Mouse (Mus musculus): ENCODE data around the gene E130114P18Rik. TPM values are rescaled to one million over a fixed set of nuclear protein-coding genes. Genes with fewer than 3 reads are reported as not detected.

Gene E130114P18Rik
- total RNA-seq, 2 experiments from 2014 or later: not detected

- DNase-seq: no peak
Observed at GRCm38 (mm10) chr4:97647700-97648435, 130.0 kb downstream of the E130114P18Rik start.

- no peak for DNase-seq
Observed at GRCm38 (mm10) chr4:97647236-97647635, 130.6 kb downstream of the E130114P18Rik start.

GRCm38 (mm10) chr4:97640385-97640784, 137.5 kb downstream of the E130114P18Rik start:
- DNase-seq: no peak

GRCm38 (mm10) chr4:97636569-97636968, 141.3 kb downstream of the E130114P18Rik start:
- DNase-seq: no peak

GRCm38 (mm10) chr4:97635757-97636292, 142.1 kb downstream of the E130114P18Rik start:
- DNase-seq: no peak

- no peak for DNase-seq
Observed at GRCm38 (mm10) chr4:97635296-97635755, 142.6 kb downstream of the E130114P18Rik start.

- DNase-seq: no peak
Observed at GRCm38 (mm10) chr4:97628881-97629605, 148.8 kb downstream of the E130114P18Rik start.

- DNase-seq: no peak
Observed at GRCm38 (mm10) chr4:97626002-97626720, 151.7 kb downstream of the E130114P18Rik start.

- peak in 1 of 2 experiments; percentile 33 for DNase-seq
Observed at GRCm38 (mm10) chr4:97623165-97623564, 154.7 kb downstream of the E130114P18Rik start.

GRCm38 (mm10) chr4:97621731-97622130, 156.1 kb downstream of the E130114P18Rik start:
- no peak for DNase-seq

GRCm38 (mm10) chr4:97620409-97620808, 157.5 kb downstream of the E130114P18Rik start:
- DNase-seq: no peak

- DNase-seq: peak; percentile 2 to 19
Observed at GRCm38 (mm10) chr4:97618668-97619373, 159.1 kb downstream of the E130114P18Rik start.

GRCm38 (mm10) chr4:97615031-97615430, 162.8 kb downstream of the E130114P18Rik start:
- DNase-seq: no peak

- DNase-seq: peak; percentile 3 to 39
Observed at GRCm38 (mm10) chr4:97611251-97611847, 166.5 kb downstream of the E130114P18Rik start.

- DNase-seq: no peak
Observed at GRCm38 (mm10) chr4:97609831-97610727, 167.8 kb downstream of the E130114P18Rik start.

- no peak for DNase-seq
Observed at GRCm38 (mm10) chr4:97609329-97609728, 168.5 kb downstream of the E130114P18Rik start.

GRCm38 (mm10) chr4:97608728-97609127, 169.2 kb downstream of the E130114P18Rik start:
- DNase-seq: no peak

- DNase-seq: no peak
Observed at GRCm38 (mm10) chr4:97608134-97608533, 169.7 kb downstream of the E130114P18Rik start.

GRCm38 (mm10) chr4:97607169-97607568, 170.7 kb downstream of the E130114P18Rik start:
- DNase-seq: no peak

- no peak for DNase-seq
Observed at GRCm38 (mm10) chr4:97606524-97606923, 171.4 kb downstream of the E130114P18Rik start.

Measured in adrenal gland, postnatal 36 days (tissue).